Mouse (Mus musculus): ENCODE measurements around the gene Olfml2b.

Olfml2b gene

GRCm38 (mm10) chr1:170695326-170695725 is 51.0 kb downstream of the Olfml2b start:
- no peak for DNase-seq (ENCODE audit: low spot score in 2 of 2)

DNA sequence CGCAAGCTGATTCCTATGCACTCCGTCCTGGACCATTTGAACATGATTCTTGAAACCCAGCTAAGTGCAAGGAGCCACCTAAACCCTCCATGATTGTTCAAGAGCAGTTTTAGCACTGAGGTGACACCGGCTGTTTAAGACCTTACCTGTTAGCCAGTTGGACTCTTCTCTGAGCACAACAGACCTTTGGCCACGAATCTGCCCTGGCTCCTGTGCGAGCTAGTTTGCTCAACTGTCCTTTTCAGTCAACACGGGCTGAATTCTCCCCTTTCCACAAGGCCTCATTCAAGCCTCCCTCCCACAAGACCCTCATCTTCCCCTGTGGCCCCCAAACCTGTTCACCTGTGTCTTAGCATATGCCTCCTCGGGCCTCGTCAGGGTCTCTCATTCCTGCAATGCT is 52.7 kb downstream of the Olfml2b start:
- no peak for DNase-seq (ENCODE audit: low spot score in 2 of 2)

DNA sequence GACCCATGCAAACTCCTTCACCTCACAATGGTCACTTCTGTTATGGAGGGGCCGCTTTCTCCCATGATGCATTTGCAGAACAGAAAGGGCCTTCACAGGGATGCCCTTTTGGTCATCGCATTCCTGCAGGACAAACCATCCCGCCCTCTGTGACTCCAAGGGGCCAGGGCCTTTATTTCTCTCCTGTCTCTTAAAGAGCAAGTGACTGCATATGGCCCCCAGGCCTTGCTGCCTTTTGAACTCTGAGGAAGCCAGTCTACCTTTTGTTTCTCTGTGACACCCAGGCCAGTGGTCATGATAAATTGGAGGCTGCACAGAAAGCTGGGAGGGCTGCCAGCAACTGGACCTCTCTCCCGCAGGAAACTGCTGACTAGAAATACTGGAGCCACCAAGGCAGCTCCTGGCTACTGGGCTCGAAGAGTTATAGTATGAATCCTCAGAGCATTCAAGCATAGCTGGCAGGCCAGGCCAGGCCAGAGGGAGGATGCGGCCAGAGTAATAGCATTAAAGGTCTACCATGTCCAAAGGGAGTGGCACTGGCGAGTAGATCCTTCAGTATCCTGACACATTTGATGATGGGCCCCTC is 53.5 kb downstream of the Olfml2b start:
- DNase-seq (ENCODE audit: low spot score in 2 of 2): no peak

DNA sequence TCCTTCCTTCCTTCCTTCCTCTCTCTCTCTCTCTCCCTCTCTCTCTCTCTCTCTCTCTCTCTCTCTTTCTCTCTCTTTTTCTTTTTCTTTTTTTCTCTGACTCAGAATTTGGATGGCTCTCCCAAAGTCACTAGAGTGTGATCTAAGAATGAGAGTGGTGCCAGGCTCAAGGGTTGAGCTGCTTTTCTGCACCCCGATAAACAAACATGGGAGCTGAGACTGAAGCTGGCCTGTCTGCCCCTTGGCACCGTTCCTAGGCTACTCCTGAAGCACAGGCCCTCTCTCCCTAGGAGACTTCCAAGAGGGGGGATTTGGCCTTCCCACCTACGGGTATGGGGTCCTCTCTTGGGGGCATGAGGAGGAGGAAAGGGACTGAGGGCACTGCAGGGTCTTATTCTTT is 54.4 kb downstream of the Olfml2b start:
- DNase-seq (ENCODE audit: low spot score in 2 of 2): no peak

- DNase-seq (ENCODE audit: low spot score in 2 of 2): no peak
These were observed 55.2 kb downstream of the Olfml2b start for GRCm38 (mm10) chr1:170699553-170699952.

DNA sequence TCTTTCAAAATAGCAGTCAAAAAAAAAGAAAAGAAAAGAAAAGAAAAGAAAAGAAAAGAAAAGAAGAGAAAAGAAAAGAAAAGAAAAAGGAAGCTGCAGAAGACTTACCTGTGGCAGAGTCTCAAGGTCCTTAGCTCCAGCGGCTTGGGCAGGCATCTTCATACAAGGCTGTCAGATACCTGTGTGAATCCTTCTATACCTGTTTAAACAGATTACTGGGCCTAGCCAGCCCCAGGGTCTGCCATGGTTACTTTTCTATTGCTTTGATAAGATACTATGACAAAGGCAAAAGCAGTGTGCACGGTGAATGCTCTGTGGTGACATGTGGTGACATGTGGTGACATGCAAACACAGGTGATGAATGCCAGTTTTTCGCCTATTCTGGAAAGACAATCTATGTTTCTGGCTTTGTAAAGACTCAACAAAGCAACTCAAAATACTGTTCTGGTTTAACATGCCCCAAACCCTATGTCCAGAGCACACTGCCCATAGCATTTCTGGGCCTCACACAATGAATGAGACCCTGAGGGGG is 56.2 kb downstream of the Olfml2b start:
- no peak for DNase-seq (ENCODE audit: low spot score in 2 of 2)

DNA sequence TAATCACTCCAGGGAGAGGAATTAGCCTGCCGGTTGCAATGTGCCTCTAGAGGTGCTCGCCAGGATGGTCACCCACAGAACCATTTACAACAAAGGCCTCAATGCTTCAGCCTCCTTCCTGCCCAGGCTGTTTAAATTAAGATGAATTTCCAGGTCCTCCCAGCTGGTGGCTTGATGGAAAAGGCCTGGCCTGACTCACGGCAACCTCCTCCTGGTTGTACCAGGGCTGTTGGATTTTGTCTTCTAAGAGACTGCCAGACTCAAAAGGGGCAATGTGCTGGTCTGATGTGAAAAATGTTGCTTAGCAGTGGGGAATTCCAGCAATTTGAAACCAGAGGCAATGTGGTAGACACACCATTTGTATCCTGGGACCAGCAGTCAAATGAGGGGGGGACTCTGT is 56.8 kb downstream of the Olfml2b start:
- no peak for DNase-seq (ENCODE audit: low spot score in 2 of 2)

DNA sequence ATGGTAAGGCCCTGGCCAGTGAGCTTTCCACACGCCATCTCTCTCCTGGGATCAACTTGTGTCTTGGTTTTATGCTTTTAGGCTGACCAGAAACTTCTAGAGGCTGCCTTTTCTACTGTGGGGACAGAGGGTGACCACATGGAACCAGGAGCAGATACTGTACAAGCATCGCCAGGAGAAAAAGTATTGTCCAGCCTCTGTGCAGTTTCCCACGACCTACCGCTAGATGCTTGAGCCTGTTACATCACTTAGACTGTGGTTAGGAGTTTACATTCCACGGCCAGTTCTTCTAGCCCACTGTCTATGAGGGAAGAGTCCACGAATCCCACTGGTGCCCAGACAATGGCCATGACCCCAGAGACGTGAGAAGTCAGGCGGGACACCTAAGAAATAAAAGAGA is 57.2 kb downstream of the Olfml2b start:
- DNase-seq (ENCODE audit: low spot score in 2 of 2): no peak

DNA sequence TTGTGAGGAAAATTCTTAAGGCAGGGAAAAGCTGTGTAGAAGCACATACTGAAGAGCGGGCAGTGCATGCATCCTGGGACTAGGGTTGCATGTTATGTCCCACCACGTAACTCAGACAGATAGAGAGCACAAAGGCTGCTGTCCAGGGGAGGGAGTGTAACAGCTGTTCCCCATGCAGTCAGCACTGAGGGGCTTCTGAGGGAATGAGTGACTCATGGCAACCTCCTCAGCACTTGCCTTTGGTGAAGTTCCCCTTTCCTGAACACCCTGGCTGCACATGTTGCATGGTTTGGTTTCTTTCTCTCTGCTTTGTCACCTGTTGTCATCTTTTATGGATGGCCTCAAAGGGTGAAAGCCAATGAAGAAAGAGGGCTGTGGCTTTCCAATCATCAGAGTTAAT is 57.9 kb downstream of the Olfml2b start:
- no peak for DNase-seq (ENCODE audit: low spot score in 2 of 2)

GRCm38 (mm10) chr1:170702958-170703357 is 58.6 kb downstream of the Olfml2b start:
- no peak for DNase-seq (ENCODE audit: low spot score in 2 of 2)

DNA sequence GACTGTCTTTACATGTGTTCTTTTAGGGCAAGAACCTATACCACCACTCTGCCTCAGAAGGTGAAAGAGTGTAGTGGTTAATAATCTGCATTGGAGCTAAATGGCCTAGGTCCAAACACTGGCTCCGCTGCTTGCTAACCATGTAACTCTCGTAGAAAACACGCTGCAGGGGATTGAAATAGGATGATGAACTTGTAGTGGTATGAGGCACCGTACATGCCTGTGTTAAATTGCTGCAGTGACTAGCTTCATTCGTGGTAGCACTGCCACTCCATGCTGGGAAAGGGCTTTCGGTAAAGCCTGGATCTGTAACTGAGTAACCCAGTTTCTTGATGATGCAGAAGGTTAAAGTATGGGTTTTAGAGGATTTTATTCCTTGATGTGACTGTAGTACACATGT is 59.8 kb downstream of the Olfml2b start:
- no peak for DNase-seq (ENCODE audit: low spot score in 2 of 2)

DNA sequence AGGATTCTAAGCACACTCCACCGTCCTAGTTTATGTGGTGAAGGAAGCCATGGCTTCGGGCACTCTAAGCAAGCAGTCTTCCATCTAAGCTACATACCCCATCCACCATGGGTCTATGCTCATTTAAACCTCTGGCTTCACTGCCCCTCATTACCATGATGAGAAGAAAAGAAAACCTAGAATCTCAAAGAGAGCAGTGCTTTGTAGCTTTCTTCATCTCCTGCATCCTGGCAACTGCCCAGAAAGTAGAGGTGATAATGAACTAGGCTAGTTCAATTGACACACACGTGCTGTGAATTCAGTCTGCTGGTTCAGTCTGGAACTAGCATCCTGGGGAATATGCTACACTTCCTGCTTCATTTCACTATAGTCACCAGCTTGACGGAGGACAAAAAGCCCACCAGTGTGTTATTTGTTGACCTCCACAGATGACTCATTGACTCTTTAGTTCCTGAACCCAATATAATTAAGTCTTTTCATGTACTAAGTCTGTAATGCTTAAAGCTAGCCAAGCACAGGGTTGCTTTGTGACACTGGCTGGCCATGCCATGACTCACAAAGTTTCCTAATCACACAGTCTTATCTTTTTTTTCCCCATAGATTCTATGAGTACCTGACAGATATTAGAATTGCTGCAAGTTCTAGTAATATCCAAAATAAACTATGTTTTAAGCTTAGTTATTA is 60.7 kb downstream of the Olfml2b start:
- DNase-seq (ENCODE audit: low spot score in 2 of 2): no peak

DNA sequence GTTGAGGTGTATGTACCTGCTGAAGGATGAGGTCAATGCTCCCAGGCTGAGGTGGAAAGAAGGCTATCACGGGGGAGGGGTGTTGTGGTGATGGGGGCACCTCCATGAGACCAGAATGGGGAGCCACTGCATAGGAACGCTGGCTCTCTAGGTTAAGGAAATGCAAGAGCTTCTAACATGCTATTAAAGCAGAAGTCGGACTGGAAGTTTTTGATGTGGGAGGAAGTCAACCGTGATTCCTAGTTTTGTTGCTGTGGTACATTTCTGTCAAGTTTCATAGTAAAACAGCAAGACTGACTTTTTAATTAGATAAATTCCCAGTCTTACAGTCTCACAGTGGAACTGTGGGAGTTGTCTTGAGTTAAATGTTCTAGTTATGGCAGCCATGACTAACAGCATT is 61.7 kb downstream of the Olfml2b start:
- DNase-seq (ENCODE audit: low spot score in 2 of 2): no peak

DNA sequence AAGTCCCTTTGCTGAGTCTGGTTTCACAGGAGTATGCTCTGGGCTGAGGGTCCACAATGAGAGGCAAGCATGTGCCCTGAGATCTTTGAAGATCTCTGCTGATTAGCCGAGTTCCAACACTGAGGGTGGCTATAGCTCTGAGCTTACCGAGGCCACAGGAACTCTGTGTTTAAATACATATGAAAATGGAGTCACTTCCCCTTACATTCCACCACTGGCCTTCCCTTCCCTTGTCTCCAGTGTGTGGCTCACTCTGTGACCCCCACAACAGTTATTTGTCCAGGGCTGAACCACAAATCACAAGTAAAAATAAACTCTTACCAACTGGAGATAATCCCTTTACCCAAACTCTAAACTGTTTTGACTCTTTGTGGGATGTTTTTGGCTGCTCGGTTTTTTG is 64.7 kb downstream of the Olfml2b start:
- DNase-seq (ENCODE audit: low spot score in 2 of 2): no peak

DNA sequence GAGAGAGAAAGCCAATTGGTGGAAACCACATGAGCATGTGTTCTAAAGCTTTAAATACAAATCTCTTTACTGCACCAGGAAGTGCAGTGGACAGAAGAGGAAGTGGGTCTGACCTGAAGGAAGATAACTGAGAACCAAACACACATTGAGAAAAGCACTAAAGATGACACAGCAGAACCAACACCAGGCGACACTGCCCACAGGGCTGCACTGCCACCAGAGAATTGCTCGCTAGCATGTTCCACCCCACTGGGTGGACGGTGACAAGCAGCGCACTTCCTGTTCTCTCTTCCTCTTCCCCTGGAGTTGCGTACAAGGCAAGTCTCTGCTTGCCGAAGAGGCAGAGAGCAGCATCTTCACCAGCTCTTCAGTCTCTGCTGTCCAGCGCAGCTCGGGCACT is 65.1 kb downstream of the Olfml2b start:
- no peak for DNase-seq (ENCODE audit: low spot score in 2 of 2)

GRCm38 (mm10) chr1:170709969-170710368 is 65.6 kb downstream of the Olfml2b start:
- DNase-seq (ENCODE audit: low spot score in 2 of 2): no peak

DNA sequence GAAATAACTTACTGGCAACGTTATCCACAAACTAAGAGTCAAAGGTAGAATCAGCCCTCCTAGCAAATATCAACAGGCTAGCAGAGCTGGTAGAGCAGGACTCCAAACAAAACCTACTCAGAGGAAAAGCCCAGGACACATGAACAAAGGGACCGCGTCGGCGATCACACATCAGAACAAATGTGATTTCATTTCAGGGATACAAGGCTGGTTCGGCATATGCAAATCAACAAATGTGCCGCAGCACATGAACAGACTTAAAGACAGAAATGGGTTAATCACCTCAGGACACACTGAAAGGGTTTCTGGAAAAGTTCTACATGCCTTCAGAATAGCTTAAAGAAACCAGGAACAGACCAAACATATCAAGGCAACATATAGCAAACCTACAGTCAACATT is 67.4 kb downstream of the Olfml2b start:
- DNase-seq (ENCODE audit: low spot score in 2 of 2): no peak

- DNase-seq (ENCODE audit: low spot score in 2 of 2): no peak
These were observed 73.0 kb downstream of the Olfml2b start for GRCm38 (mm10) chr1:170717241-170717828.

DNA sequence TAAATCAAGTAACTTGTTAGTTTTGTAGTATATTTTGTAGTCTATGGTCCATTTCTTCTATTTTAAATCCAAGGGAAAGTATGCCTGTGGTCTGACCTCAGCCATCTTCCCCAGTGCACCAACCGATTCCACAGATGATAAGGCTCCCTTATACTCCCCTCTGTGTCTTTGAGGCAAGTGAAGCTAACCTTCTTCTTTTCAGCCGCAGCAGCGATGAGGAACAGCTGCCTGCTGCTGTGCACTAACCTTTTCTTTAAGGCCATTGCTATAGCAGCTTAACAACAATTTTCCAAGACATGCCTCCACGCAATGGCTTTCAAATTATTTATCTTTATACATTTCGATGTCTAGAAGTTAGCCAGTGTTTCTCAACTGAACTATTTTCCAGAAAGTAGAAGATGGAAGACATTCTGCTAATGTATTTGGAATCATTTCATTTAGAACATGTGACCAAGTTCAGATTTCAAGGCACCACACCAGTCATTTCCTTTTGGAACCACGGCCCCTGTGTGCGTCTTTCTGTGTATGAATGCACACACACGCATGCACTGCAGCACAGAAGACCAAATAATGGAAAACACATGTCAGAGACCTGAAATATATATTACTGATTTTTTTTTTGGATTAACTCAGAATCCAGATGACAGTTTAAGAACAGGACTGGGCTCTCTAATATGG is 73.9 kb downstream of the Olfml2b start:
- no peak for DNase-seq (ENCODE audit: low spot score in 2 of 2)

- DNase-seq (ENCODE audit: low spot score in 2 of 2): no peak
These were observed 77.2 kb downstream of the Olfml2b start for GRCm38 (mm10) chr1:170721560-170721959.

GRCm38 (mm10) chr1:170728524-170728923 is 84.2 kb downstream of the Olfml2b start:
- no peak for DNase-seq (ENCODE audit: low spot score in 2 of 2)

DNA sequence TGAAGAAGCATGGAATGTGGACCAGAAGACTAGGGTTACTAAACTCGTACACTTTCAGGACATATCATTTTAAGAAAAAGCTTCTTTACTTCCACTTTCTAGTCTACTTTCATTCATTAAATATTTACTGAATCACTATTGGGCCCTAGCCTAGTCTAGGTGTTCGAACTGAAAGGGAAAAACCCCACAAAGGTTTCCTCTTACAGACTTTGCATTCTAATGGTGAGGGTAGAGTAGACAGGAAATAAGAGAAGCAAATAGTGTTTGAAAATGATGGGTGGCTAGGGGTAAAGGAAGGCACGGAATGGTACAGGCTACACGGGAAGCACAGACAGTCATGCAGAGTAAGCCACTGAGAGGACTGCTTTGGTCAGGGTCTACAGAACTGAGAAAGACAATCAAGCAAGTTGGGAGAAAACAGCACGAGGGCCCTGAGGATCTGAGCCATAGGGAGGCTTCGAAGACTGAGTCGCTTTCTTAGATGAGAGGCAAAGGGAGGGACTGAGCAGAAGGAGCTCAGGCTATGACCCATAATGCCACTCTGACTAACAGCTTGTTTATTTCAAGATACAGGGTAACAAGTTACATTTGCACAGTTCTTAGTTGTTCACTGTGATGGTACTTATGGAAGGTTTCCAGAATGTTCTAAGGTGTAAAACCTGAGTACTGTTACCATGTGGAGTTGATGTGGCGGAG is 85.1 kb downstream of the Olfml2b start:
- DNase-seq (ENCODE audit: low spot score in 2 of 2): no peak

Measured in urinary bladder, postnatal 4 days (tissue).